1 mouse cellular context compared by ENCODE assay signal in the genomic region with DNA sequence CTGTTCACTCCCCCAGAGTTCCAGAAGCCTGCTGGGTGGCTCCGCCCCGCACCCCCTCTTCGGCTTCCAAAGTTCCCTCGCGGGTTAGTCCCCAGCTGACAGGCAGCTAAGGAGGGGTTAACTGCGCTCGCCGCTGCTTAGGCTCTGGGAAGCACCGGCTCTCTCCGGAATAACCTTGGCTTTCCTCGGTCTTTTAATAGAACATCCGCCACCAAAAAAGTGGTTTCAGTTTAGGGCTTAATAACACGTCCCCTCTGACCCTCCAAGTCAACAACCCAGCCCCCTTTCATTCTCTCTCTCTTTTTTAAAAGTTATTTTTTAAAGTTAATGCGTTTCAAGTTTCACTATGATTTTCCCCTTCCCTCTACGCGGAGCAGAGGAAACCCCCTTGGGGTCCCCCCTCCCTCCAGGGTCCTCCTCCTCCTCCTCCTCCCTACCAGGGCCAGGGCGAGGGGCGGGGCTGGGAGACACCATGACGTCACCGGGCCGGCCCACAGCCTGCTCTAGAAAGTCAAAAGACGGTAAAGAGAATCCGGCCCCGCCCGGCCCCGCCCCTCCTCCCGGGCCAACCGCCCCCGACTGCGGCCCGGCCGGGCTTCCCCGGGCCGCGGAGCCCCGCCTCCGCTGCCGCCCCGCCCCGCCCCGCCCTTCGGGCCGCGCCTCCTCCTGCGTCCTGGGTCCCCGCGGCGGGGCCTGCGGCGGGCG.
A peak's percentile ranks its signal among the peaks of the same experiment; 100 is the strongest.
TF ChIP-seq lines count a peak whose summit lies in the region.

No protein-coding gene starts in this region.

TF ChIP-seq in CH12.LX, 34 proteins besides CTCF, POLR2A, EP300 and RAD21 (continued from another document):
- TF ChIP-seq SIN3A (IDR thresholded peaks at IDR 0.05; ENCODE audit: low read length) (peak; percentile 88), ZMIZ1 (IDR thresholded peaks at IDR 0.05; ENCODE audit: low read depth, low read length) (peak; percentile 60; the same call in 1 of the 2 replicates), MEF2A (IDR thresholded peaks at IDR 0.05; ENCODE audit: borderline replicate concordance, low read depth, low read length) (peak; percentile 100), KAT2A (IDR thresholded peaks at IDR 0.05; ENCODE audit: insufficient replicate concordance, low read length) (0 out of 2 replicates have a peak, but pooled peaks have one; percentile 30), JUN (IDR thresholded peaks at IDR 0.05; ENCODE audit: insufficient read depth, low read depth, low read length) (peak; percentile 83), MYC (IDR thresholded peaks at IDR 0.05; ENCODE audit: low read depth, low read length) (peak; percentile 42; the same call in 1 of the 2 replicates), E2F4 (IDR thresholded peaks at IDR 0.05; ENCODE audit: insufficient replicate concordance, low read depth, low read length) (0 out of 2 replicates have a peak, but pooled peaks have one; percentile 33), MAFK (IDR thresholded peaks at IDR 0.05; ENCODE audit: insufficient replicate concordance, low read length) (peak; percentile 77), GABPA (IDR thresholded peaks at IDR 0.05; ENCODE audit: insufficient replicate concordance, low read depth, low read length) (no peak; the same call in 1 of the 2 replicates), MAX (IDR thresholded peaks at IDR 0.05; ENCODE audit: low read length) (0 out of 2 replicates have a peak, but pooled peaks have one; percentile 31), TCF12 (IDR thresholded peaks at IDR 0.05; ENCODE audit: low read depth, low read length) (peak; percentile 90), SMC3 (IDR thresholded peaks at IDR 0.05; ENCODE audit: low read depth, low read length) (peak; percentile 35), MAZ (IDR thresholded peaks at IDR 0.05; ENCODE audit: low read depth, low read length) (peak; percentile 100), IRF4 (IDR thresholded peaks at IDR 0.05; ENCODE audit: low read depth, low read length) (peak; percentile 98), ZNF384 (IDR thresholded peaks at IDR 0.05; ENCODE audit: low read depth, low read length) (peak; percentile 93), JUND (conservative IDR thresholded peaks at IDR 0.05; ENCODE audit: low read depth, low read length) (peak; percentile 81), ZKSCAN1 (IDR thresholded peaks at IDR 0.05; ENCODE audit: borderline replicate concordance, low read depth, low read length) (no peak)
TF ChIP-seq in CH12.LX: peak in this region for 26.
